18 mouse cellular contexts compared by ENCODE assay signal in genomic region chr3:98069161-98069560, GRCm38 (mm10). TPM values are rescaled to one million over a fixed set of nuclear protein-coding genes. Genes with fewer than 3 reads are reported as not detected.
DNase-seq lines count a peak whose midpoint lies in the region; ATAC-seq and TF ChIP-seq lines count a peak whose summit lies in the region.
"Had no signal": no experiment of that assay in that cellular context is flagged by ENCODE, and none has a peak within 500 bp of the region (broad histone marks: within the 10 kb centered on the region; RNA-seq: fewer than 3 reads in every experiment).

No protein-coding gene starts in this region.

- peak; percentile 98 for DNase-seq in liver, adult 2 months (ENCODE audit: extremely low read depth, low read depth, low spot score)
- no peak for DNase-seq in adrenal gland, adult 2 months
- no peak for DNase-seq in forebrain, embryonic 14.5 days (ENCODE audit: low spot score)
- DNase-seq: adrenal gland, postnatal 14 days; cerebellum, postnatal 25 days; gastrocnemius, postnatal 36 days; lung, postnatal 14 days; thymus, postnatal 4 days had no signal

- TF ChIP-seq POLR2A in liver, adult 2 months (IDR thresholded peaks at IDR 0.05; ENCODE audit: extremely low read depth, insufficient read depth, low read length) = no peak
- TF ChIP-seq POLR2A in olfactory bulb, adult 2 months (IDR thresholded peaks at IDR 0.05; ENCODE audit: insufficient read depth, low read depth, low read length) = no peak

- TF ChIP-seq CTCF in liver, adult 2 months (IDR thresholded peaks at IDR 0.05; ENCODE audit: low read depth, low read length) = no peak
- TF ChIP-seq CTCF in olfactory bulb, adult 2 months (IDR thresholded peaks at IDR 0.05; ENCODE audit: insufficient read depth, low read depth, low read length) = no peak

- H3K27ac ChIP-seq in liver, adult 2 months (replicated peaks; ENCODE audit: insufficient read depth, low read depth, low read length) = peak overlapping the region; percentile 63
- no peak overlapping the region for H3K27ac ChIP-seq in liver, embryonic 12.5 days
- H3K27ac ChIP-seq in limb, embryonic 13.5 days = 0 out of 2 replicates have a peak overlapping the region, but pooled peaks have one; percentile 0
- H3K27ac ChIP-seq in olfactory bulb, adult 2 months (ENCODE audit: insufficient read depth, low read depth, low read length) = peak overlapping the region; percentile 49; the same call in 1 of the 2 replicates
- no peak overlapping the region for H3K27ac ChIP-seq in forebrain, embryonic 14.5 days (ENCODE audit: low read depth, low read length)
- H3K27ac ChIP-seq: heart, embryonic 15.5 days; hindbrain, embryonic 10.5 days; midbrain, embryonic 12.5 days had no signal

- H3K4me3 ChIP-seq in liver, adult 2 months (ENCODE audit: insufficient read depth, low read depth, low read length) = no peak overlapping the region
- H3K4me3 ChIP-seq in liver, embryonic 12.5 days = no peak overlapping the region
- H3K4me3 ChIP-seq in limb, embryonic 13.5 days = no peak overlapping the region
- H3K4me3 ChIP-seq in olfactory bulb, adult 2 months (ENCODE audit: insufficient read depth, low read depth, low read length) = no peak overlapping the region
- no peak overlapping the region for H3K4me3 ChIP-seq in forebrain, embryonic 14.5 days (ENCODE audit: low read depth, low read length)
- H3K4me3 ChIP-seq: heart, embryonic 15.5 days; hindbrain, embryonic 10.5 days; limb, embryonic 12.5 days; midbrain, embryonic 12.5 days had no signal

- no peaks in the 10 kb centered on the region for H3K27me3 ChIP-seq in liver, adult 2 months (ENCODE audit: control insufficient read depth, insufficient read depth, low read length)
- H3K27me3 ChIP-seq in liver, embryonic 12.5 days (replicated peaks) = no peaks in the 10 kb centered on the region
- no peaks in the 10 kb centered on the region for H3K27me3 ChIP-seq in limb, embryonic 13.5 days
- H3K27me3 ChIP-seq in forebrain, embryonic 14.5 days (replicated peaks; ENCODE audit: control insufficient read depth, insufficient read depth, low read length) = no peaks in the 10 kb centered on the region
- H3K27me3 ChIP-seq: heart, embryonic 15.5 days; limb, embryonic 12.5 days; midbrain, embryonic 12.5 days had no signal

- H3K36me3 ChIP-seq in liver, adult 2 months (ENCODE audit: control insufficient read depth, insufficient read depth, low read length) = peaks cover 8% of the 10 kb centered on the region; the same call in 1 of the 2 replicates
- peaks cover 33% of the 10 kb centered on the region for H3K36me3 ChIP-seq in liver, embryonic 12.5 days
- peaks cover 39% of the 10 kb centered on the region for H3K36me3 ChIP-seq in limb, embryonic 13.5 days
- H3K36me3 ChIP-seq in forebrain, embryonic 14.5 days (ENCODE audit: control insufficient read depth, insufficient read depth, low read length) = peaks cover 20% of the 10 kb centered on the region

- no peaks in the 10 kb centered on the region for H3K9me3 ChIP-seq in liver, embryonic 12.5 days (replicated peaks)
- H3K9me3 ChIP-seq in limb, embryonic 13.5 days = no peaks in the 10 kb centered on the region
- no peaks in the 10 kb centered on the region for H3K9me3 ChIP-seq in forebrain, embryonic 14.5 days (replicated peaks; ENCODE audit: control insufficient read depth, low read length)
- H3K9me3 ChIP-seq: heart, embryonic 15.5 days; hindbrain, embryonic 10.5 days; limb, embryonic 12.5 days; midbrain, embryonic 12.5 days had no signal

- no peak overlapping the region for H3K9ac ChIP-seq in liver, adult 2 months (ENCODE audit: low read depth, low read length)
- no peak overlapping the region for H3K9ac ChIP-seq in liver, embryonic 12.5 days
- H3K9ac ChIP-seq in limb, embryonic 13.5 days = no peak overlapping the region
- H3K9ac ChIP-seq in forebrain, embryonic 14.5 days (ENCODE audit: low read length) = no peak overlapping the region
- H3K9ac ChIP-seq: heart, embryonic 15.5 days; limb, embryonic 12.5 days; midbrain, embryonic 12.5 days had no signal

- H3K4me1 ChIP-seq in liver, adult 2 months (ENCODE audit: control insufficient read depth, insufficient read depth, low read length) = peaks cover 8% of the 10 kb centered on the region; the same call in 1 of the 2 replicates
- peaks cover 29% of the 10 kb centered on the region for H3K4me1 ChIP-seq in liver, embryonic 12.5 days
- H3K4me1 ChIP-seq in limb, embryonic 13.5 days = peaks cover 86% of the 10 kb centered on the region
- peaks cover 46% of the 10 kb centered on the region for H3K4me1 ChIP-seq in olfactory bulb, adult 2 months (ENCODE audit: control insufficient read depth, insufficient read depth, low read length)
- peaks cover 24% of the 10 kb centered on the region for H3K4me1 ChIP-seq in forebrain, embryonic 14.5 days (ENCODE audit: control insufficient read depth, insufficient read depth, low read length)

- 15% methylated on average over 7 of the region's 7 CpGs for WGBS in liver, adult 2 months
- WGBS in liver, embryonic 12.5 days (ENCODE audit: insufficient replicate concordance) = 65% methylated on average over 7 of the region's 7 CpGs
- 72% methylated on average over 7 of the region's 7 CpGs for WGBS in limb, embryonic 13.5 days
- 83% methylated on average over 7 of the region's 7 CpGs for WGBS in olfactory bulb, adult 2 months
- WGBS in forebrain, embryonic 14.5 days = 82% methylated on average over 7 of the region's 7 CpGs

- ATAC-seq in liver, embryonic 12.5 days = no peak
- ATAC-seq in granulocyte monocyte progenitor cell, adult 5-6 weeks (replicated peaks; ENCODE audit: poor library complexity, severe bottlenecking) = peak; percentile 53
- no peak for ATAC-seq in limb, embryonic 13.5 days (ENCODE audit: low FRiP score, low read depth)
- ATAC-seq in forebrain, embryonic 14.5 days = no peak
- ATAC-seq: CD4-positive, CD25-positive, alpha-beta regulatory T cell, adult 4 months; inflammation-experienced regulatory T-cells, adult 6 months had no signal

- H3K4me2 ChIP-seq in liver, embryonic 12.5 days = no peak overlapping the region
- no peak overlapping the region for H3K4me2 ChIP-seq in limb, embryonic 13.5 days (replicated peaks)
- no peak overlapping the region for H3K4me2 ChIP-seq in forebrain, embryonic 14.5 days (ENCODE audit: low read length)
- H3K4me2 ChIP-seq: heart, embryonic 15.5 days; limb, embryonic 12.5 days; midbrain, embryonic 12.5 days had no signal

- H3K79me2 ChIP-seq in liver, adult 2 months (ENCODE audit: control insufficient read depth, insufficient read depth, low read length) = peaks cover 13% of the 10 kb centered on the region; the same call in 1 of the 2 replicates

RNA-seq across cellular contexts. Expression of gene Notch2, which starts 55.8 kb away (rescaled TPM):
- 16.0 and 27.0 TPM in 2 replicates for total RNA-seq in liver, adult 2 months (2014; rRNA removed)
- 12.1 and 12.5 TPM in 2 replicates for polyA plus RNA-seq in liver, adult 2 months (2012; rRNA removed)
- polyA plus RNA-seq in liver, embryonic 12.5 days (2016; fragmentation: Nextera tagmentation; extraction: Ambion mirVana) = 8.7 and 10.1 TPM in 2 replicates
- 27.9 TPM in 2 replicates for total RNA-seq in granulocyte monocyte progenitor cell, adult 5-6 weeks (2014; fragmentation: Nextera tagmentation)
- 23.1 and 31.3 TPM in 2 replicates for total RNA-seq in granulocyte monocyte progenitor cell, adult 5-6 weeks (2017)
- 39.9 and 43.5 TPM in 2 replicates for polyA plus RNA-seq in limb, embryonic 13.5 days (2015; fragmentation: Nextera tagmentation; extraction: Ambion mirVana)
- 43.4 TPM in 1 of 2 replicates, not detected in the other for polyA plus RNA-seq in olfactory bulb, adult 2 months (2012; ENCODE audit: insufficient read depth, insufficient read length, low replicate concordance, missing spikeins)
- 10 to 100 TPM; 53.8 to 70.1 TPM for total RNA-seq in adrenal gland, adult 2 months (2021)
- 26.4 and 33.9 TPM in 2 replicates for polyA plus RNA-seq in adrenal gland, adult 2 months (2012; rRNA removed)
- polyA plus RNA-seq in forebrain, embryonic 14.5 days (2014; fragmentation: Nextera tagmentation; extraction: Ambion mirVana) = 13.6 and 18.1 TPM in 2 replicates

Comparison
In these comparisons a context has a peak if more than half of its experiments do, and no peak if none do; other contexts are left out.
1. H3K27ac ChIP-seq: peak in liver, adult 2 months (single experiment), limb, embryonic 13.5 days (single experiment) and olfactory bulb, adult 2 months (single experiment); none in liver, embryonic 12.5 days (single experiment) and forebrain, embryonic 14.5 days (single experiment).